Mouse (Mus musculus) embryo, embryonic 11 days (tissue): ENCODE measurements around the gene Siah3.

Experiments used
- DNase-seq: peaks from one replicate; pipeline ENCODE4 v3.0.0-alpha.2; 2015

The Siah3 gene

DNA sequence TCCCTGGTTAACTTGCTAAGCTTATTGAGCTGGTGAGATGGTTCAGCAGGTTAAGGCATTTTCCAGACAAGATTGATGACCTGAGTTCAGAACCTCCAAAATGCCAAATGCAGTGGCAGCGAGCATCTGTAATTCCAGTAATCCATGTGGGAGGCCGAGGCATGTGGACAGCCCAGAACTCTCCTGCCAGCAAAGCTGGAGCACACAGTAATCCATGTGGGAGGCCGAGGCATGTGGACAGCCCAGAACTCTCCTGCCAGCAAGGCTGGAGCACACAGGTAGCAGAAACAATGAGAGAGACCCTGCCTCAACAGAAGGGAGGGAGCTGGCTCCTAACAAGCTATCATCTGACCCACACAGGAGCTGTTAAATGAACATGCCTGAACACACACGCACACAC lies 13.2 kb downstream of the Siah3 start:
- DNase-seq = no peak

DNA sequence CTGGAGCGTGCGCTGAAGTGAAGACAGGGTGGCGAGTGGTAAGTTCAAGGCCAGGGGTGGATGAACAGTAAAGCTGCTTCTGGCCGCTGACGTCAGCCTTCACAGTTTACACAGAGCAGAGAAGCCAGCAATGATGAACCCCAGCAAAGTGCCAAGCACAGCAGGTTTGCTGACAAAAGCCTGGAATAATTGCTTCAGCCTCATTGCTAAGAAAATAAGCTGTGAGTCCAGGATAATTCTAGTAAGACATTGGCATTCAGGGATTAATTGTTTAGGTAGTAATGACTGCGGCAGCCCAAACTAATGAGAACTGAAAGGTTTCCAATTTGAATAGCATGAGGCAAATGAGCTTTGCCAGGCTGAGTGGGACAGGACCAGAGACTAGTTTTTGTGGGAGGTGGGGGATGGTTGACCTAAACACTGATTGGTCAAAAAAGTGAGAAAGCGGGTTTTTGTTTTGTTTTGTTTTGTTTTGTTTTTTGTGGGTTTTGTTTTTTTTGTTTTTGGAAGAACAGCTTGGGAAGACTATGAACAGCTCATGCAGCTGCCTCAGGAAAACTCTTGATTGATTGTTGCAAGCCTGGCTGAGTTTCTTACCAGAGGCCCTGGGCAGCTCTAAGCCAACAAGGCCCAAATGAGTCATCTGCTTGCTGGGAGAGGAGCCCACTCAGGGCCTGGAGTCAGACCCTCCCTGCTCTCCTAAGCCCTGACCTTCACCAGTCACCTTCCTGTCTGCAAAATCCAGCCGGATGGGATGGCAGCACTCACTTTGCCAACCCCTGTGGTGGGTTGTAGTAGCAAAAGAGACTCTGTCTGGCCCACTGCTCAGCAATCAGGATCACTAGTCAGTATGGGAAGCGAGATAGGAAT lies 17.5 kb downstream of the Siah3 start:
- DNase-seq = no peak

DNA sequence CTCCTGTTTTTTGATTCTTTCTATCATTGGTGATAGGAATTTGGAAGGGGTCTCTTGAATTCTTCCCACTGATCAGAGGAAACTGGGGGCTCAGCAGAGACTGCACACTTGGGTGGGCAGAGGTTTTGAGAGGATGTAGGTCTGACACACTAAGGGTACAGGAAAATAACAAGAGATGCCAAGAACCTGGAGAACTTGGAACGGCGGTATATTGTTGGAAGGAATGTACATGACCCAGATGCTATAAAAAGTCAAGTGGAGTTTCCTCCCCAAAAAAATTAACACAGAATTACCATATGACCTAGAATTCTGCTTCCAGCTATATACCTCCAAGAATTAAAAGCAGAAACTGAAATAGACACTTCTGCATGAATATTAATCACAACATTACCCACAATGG lies 20.1 kb downstream of the Siah3 start:
- no peak for DNase-seq

DNA sequence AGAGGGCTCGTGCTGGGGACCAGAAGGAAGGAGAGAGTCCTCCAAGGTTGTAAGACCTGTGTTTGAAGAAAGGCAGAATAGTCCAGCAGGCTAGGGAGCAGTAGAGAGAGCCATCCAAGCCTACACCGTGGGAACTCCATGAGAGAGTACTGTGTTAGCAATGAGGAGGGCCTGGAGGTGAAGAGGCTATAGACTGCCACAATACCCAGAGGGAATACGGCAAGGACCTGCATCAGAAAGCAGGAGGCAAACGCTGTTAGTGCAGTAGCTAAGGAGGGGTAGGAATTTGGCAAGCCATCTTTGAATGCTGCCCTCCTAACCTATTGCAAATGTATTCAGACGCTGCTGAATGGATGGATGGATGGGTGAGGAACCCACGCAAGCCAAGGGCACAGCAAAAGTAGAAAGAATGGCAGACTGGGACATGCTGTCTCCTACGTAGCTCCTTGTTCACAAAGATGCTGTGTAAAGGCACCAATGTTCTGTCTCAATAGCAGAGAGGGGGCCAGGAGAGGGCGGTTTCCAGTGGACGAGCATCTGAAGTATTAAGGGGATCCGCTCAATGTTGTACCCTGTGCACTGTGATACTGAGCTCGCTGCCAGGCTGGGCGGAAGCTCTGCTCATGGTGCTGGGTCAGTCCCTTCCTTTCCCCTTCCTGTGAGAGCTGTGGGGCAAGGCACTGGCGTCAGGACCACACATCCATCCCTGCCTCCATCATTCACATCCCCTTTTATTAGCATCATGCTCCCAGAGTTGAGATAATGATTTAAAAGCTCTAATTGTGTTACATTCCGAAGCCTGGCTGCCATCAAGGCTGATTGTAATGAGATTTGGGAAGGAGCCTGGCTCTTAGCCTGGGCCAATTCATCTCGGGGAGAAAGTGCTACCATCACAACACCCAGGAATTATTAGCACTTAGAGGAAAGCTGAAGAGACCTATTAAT lies 26.7 kb downstream of the Siah3 start:
- DNase-seq = no peak

DNA sequence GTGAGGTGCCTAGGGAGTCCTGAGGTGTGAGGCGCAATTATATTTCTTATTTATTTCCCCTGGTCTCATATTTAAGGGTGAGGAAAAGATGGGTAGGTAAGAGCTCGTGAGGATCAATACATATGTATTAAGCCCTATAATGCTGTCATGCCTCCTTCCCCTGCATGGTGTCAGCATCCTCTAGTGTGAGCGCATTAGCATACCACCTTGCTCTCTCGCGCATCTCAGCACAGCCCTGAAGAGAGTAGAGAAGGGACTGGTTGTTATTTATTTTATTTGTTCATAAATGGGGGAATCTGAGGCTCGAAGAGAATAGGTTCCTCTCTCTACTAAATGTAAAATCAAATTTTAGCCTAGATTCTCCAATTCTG lies 27.4 kb downstream of the Siah3 start:
- no peak for DNase-seq

DNA sequence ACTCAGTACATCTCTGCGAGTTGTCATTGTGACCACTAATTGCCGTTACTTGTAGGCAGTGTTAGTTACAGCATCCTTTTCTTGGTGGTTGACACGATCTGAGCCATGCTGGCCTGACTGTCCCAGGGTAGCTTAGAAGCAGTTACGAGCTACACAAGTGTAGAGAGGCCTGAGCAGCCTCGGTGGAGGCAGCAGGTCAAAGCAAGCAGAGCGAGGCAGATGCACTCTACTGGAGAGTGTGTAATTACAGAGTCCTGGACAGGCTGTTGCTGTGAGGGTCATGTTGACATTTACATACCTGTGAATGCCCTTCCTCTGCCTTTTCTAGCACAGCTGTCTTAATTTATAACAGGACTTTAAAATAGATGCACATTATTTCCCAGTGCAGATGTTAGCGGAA lies 32.1 kb downstream of the Siah3 start:
- DNase-seq = no peak

DNA sequence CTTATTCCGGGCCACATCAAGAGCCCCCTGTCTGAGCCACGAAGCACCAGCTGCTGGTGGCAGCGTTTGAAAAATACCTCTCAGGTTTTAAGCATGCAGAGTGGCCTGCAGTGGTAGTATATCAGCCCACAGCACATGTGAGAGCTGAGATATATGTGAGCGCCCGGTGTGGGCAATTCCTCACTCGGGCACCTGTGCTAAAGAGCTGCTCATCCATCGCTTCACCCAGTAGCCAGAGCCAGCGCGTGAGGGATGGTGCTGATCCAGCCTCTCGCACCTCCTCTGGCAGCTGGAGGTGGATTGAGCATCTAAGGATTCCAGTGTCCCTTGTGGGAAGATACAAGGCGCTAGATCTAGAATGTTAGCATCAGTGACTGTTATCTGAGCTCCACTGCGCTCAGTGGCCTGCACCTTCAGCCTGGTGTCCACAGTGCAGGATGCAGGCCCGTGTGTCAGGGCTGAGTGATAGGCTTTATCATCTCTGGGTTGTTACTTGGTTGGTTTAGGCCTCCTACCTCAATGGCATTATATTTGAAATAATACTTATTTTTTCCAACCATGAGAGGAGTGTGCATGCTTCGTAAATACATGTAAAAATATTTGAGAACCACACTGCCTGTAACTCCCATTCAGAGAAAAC lies 37.9 kb downstream of the Siah3 start:
- DNase-seq = no peak

DNA sequence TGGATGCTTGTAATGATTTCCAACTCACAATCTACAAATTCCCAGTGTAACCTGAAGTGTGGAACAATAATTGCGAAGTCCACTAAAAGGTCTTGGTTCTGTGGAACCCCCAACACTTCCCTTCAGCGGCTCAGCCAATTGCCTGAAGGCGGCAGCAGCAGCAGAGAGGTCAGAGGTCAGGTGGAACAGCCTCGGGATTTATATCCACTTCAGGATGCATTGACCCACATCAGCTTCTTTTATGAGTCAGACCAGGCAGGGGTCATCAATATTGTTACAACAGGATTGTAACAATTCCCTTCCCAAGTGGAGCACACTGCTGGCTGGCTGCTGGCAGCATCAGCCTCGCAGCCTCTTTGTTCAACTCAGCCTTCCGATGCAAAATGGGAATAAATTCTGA lies 39.1 kb downstream of the Siah3 start:
- peak; percentile 73 for DNase-seq

DNA sequence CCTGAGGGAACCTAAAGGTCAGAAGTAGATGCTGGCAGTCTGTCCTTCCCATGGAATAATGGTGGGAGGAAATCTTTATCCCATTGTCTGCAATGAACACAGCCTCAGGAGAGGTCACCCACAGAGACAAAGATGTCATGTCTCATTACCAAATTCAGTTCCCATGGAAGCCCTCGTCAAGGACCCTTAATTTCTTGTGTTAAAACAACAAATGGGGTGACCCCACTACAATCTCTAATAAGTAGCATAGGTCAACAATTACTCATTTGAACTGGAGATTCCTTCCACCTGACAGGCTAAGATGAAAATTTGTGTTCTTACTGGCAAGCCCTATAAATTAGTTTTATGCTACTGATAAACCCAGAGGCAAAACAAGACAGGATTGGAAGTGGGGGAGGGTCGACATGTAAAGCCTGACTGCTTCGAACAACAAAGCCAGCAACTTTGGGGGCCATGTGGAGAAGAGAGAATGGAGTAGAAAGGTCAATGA lies 45.8 kb downstream of the Siah3 start:
- peak; percentile 49 for DNase-seq

DNA sequence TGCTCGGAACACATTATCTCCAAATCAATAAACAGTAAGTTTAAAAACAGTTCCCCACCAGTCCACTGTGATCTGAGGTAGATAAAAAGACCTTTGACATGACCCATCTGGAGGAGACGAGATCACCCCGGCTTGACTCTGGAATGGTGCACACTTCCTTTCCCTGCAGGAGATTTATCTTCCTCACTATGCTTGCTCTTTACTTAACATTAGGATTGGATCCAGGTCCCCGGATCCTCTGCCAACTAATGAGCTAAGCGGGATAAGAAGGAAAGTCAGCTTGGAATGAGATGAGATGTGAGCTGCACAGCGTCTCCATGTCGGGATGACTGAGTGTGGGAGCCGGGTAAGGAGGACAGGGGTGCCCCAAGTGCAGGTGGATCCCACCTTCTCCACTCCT lies 46.7 kb downstream of the Siah3 start:
- no peak for DNase-seq

DNA sequence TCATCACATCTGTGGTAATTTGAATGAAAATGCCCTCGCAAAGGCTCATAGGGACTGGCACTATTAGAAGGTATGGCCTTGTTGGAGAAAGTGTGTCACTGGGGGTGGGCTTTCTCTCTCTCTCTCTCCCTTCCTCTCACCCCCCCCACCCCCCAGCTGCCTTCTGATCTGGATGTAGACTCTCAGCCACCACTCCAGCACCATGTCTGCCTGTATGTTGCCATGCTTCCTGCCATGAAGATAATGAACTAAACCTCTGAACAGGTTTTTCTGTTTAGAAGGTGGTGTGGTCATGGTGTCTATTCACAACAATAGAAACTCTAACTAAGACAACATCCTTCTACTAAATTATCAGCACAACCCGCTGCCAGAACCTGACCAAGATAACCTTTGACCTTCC lies 48.5 kb downstream of the Siah3 start:
- no peak for DNase-seq

DNA sequence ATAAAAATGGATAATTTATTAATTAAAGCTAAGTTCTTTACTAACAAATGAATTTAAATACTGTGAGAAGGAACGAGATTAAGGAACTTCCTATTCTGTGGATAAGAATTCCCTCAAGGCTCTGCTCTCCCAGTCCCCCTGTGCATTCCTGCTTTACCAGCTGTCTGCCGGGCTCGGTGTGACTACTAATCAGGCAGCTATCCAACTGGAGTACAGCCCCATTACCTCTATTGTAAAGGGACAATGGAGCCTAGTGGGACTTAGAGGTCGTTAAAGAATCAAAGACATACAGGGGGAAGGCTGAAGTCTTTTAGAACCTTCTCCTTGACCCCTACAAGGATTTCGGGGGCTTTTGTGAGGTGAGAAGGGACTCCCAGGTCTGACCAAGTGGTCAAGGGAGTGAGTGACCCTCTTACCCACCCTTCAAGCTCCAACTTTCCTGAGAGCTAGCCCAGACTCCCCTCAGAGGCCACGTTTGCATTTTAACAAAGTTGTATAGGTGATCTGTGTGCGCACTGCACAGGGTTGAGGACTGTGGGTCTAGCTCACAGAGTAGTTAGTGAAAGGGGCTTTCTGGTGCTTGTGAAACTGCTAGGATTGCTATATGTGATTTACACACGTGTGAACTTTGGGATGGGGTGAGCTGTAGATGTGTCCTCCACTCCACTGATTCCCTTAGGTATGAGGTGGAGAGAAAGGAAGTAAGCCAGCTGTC lies 49.5 kb downstream of the Siah3 start:
- DNase-seq = peak; percentile 61

DNA sequence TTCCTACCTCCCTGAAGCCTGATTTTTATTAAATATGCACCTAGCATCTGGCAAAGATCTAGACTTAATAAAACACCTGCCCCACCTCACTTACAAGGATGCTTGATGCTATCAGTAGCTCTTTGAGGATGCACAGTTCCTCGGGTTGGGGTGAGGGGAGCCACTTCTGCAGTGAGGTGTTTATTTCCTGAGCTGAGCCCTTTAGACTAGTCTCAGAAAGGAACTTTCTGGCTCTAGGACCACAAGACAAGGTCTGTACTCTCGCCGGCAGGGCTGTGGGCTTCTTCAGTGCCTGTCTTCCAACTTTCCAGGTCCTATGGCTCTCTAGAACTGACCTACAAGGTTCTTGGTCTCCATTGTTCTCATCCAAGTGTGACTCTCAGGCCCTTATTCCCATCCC lies 50.5 kb downstream of the Siah3 start:
- DNase-seq = no peak

DNA sequence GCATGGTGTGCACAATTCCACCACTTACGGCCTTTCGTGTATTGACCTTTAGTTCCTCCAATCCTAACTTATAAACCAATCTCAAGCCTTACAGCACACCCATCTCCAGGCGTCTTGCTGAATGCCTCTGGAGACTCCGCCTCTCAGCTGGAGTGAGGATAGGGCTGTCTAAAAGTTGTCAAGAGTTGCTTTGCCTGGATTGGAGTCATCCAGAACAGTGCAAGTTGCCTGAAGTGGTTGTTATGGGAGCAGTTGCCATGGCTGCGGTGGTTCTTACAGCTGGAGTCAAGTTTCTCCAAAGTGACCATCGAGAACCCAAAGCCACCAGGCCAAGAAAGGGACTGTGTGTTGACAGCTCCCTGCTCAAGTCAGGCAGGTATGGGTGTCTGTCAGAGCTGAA lies 54.3 kb downstream of the Siah3 start:
- no peak for DNase-seq

DNA sequence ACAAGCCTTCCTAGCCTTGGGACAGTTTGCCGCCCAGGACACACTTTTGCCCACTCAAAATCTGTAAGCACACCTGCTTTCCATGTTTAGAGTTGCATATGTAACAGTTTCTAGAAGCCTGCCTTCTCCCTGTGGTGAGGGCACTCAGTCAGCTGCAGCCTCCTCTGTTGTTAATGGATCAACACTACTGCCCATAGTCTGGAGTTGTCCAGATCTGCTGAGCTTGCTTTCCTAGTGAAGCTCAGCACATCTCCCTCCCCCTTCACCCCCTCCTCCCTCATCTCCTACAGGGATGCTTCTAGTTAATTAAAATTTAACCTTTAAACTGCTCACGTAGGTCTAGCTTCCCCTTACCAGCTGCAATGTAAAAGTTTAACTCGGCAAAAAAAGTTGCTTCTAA lies 57.2 kb downstream of the Siah3 start:
- DNase-seq = no peak

DNA sequence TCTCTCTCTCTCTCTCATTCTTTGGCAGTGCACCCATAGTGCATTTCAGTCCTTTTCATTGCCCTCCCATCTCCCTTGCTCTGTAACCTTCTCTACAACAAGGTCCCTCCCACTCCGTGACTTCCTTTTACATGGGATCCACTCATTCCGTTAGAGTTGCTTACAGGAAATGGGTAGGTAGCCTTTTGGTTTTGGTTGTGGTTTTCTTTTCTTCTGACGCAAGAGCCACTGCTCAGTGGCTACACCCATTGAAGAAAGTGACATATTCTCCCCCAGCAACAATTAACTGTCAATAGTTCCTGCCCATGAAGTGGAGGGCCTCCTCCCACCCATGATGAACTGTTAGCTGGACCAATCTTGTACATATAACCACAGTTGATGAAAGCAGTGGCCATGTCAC lies 60.4 kb downstream of the Siah3 start:
- DNase-seq = no peak

DNA sequence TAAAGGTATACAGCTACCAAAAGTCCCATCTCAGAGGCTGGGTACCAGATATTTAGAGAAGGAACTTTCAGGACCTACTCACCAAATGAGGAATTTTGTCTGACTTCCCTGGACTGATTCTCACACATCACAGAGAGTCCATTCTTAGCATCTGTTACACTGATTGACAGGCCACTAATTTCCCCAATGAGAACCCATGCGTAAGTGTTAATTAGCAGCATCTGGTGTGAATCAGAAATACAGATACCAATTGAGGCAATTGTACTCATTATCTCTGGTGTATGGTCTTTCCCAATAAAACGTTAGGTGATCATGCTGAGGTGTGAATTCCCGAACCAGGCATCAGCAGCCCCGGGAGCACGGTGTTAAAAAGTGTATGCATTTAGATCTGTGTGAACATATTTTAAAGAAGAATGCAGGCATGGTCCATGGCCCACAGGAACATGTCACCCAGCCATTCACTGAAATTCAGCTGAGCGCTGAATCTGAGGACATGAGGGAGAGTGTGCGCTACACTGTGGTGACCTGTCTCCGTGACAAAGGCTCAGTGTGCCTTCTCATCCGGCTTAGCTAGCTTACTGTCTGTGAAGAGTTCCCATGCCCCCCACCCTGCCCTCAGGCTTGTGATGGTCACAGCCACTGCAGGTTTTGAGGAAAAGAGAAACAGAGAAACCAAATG lies 61.3 kb downstream of the Siah3 start:
- DNase-seq = no peak

DNA sequence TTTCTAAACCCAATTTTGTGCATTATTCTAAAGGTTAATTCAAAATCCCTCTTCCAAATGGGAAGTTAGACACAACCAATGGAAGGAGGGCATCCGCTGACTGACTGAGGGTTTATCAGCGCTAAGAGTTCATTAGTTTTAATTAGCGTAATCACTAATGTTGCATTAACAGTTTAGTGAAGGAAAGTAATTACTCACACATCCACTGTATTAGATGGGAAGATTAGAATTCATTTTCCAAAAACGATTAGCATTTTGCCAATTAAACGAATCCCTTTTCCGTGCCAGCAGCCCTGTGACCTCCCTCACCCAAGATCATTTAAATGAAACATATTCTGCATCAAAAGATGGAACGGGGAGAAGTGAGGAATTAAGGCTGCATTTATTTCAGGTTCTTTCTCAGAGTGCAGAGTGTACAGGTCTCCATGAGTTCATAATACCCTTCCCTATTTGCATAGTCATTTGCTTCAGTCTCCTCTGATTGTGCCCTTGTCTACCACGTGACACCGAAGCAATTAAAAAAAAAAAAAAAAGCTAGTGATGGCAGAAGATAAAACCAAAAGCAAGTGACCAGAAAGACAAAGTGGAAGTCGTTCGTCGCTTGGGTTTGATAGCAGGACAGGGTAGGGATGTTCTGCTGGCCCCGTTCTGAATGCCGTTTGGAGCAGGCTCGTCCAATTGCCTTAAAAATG lies 62.6 kb downstream of the Siah3 start:
- DNase-seq = no peak

DNA sequence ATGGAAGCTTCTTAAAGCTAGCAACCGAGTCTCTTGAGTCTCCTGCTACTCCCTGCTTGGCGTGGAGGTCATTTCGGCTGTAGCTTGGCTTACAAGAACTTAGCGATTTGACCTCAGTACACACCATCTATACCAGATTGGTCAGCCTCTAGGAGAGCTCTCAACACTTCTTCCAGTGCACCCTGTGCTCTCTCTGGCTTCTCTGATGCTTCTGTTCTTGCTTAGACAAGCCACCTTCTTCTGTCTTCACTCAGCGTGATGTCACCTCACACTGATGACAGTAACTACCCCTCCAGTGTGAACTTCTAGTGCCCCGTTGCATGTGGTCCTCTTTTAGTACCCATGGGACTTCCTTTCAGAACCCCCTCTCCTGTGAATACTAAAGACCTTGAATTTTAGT lies 63.1 kb downstream of the Siah3 start:
- DNase-seq = no peak

DNA sequence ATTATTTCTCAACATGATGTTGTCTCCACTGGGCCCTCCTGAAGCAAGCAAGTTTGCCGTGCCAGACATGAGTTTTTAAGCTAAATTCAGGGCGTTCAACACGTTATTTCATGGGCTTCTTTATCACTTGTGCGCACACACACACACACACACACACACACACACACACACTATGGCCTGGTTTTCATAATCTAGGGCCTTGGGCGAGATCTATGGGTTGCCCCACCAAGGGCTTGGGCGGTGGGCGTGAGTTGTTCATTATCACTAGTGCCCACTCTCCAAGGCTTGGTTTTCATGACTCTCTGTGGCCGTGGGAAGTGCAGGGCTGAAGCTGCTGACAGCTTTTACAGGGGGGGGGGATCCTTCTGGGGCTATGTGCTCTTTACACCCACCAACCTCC lies 63.9 kb downstream of the Siah3 start:
- DNase-seq = no peak

DNA sequence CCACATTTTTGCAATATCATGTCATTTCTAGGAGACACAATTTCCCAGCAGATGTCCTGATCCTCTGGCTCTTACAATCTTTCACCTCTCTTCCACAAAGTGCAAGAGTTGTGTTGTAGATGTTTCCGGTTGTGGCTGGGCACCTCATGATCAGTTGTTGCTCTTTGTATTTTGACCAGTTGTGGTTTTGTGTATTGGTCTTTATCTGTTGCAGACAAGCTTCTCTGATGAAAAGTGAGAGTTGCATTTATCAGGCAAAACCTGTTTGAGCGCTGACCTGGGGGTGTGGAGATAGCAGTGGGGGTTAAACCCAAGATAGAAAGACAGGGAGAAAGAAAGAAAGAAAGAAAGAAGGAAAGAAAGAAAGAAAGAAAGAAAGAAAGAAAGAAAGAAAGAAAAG lies 68.9 kb downstream of the Siah3 start:
- DNase-seq = no peak
